Mouse (Mus musculus): ENCODE results near the gene Setd1a. TPM values are rescaled to one million over a fixed set of nuclear protein-coding genes. Genes with fewer than 3 reads are reported as not detected.

Setd1a gene
- polyA plus RNA-seq, 1 experiment from 2014 or later = 6.9 TPM

- ATAC-seq (ENCODE audit: low FRiP score, low TSS enrichment) = no peak
Observed at GRCm38 (mm10) chr7:127808821-127809220, 32.4 kb downstream of the Setd1a start.

GRCm38 (mm10) chr7:127809846-127810245, 33.4 kb downstream of the Setd1a start:
- Histone ChIP-seq H3K4me3 (ENCODE audit: low read depth, low read length) (no peak overlapping the region), H3K4me1 (replicated peaks; ENCODE audit: control insufficient read depth, insufficient read depth) (no peaks in the 10 kb centered on the region), H3K4me2 (replicated peaks; ENCODE audit: low read depth) (no peak overlapping the region), H3K9ac (ENCODE audit: low read length) (no peak overlapping the region), H3K36me3 (ENCODE audit: control insufficient read depth, insufficient read depth, low read length) (no peaks in the 10 kb centered on the region), H3K9me3 (ENCODE audit: control insufficient read depth, low read length) (no peaks in the 10 kb centered on the region), H3K27ac (replicated peaks) (no peak overlapping the region), H3K27me3 (ENCODE audit: control insufficient read depth, insufficient read depth, low read length) (no peaks in the 10 kb centered on the region)
- WGBS = 93% methylated on average over 1 of the region's 1 CpGs
- ATAC-seq (ENCODE audit: low FRiP score, low TSS enrichment) (no peak), DNase-seq (ENCODE audit: low spot score) (no peak)
- TF ChIP-seq CTCF (IDR thresholded peaks at IDR 0.05; ENCODE audit: low read depth) (no peak), EP300 (optimal IDR thresholded peaks at IDR 0.05) (no peak)

More at GRCm38 (mm10) chr7:127808821-127809220, 32.4 kb downstream of the Setd1a start:
- Histone ChIP-seq H3K27me3 (ENCODE audit: control insufficient read depth, insufficient read depth, low read length) (no peaks in the 10 kb centered on the region), H3K4me2 (replicated peaks; ENCODE audit: low read depth) (no peak overlapping the region), H3K36me3 (ENCODE audit: control insufficient read depth, insufficient read depth, low read length) (no peaks in the 10 kb centered on the region), H3K9me3 (ENCODE audit: control insufficient read depth, low read length) (no peaks in the 10 kb centered on the region), H3K9ac (ENCODE audit: low read length) (no peak overlapping the region), H3K27ac (replicated peaks) (no peak overlapping the region), H3K4me3 (ENCODE audit: low read depth, low read length) (no peak overlapping the region), H3K4me1 (replicated peaks; ENCODE audit: control insufficient read depth, insufficient read depth) (no peaks in the 10 kb centered on the region)
- 67% methylated on average over 5 of the region's 5 CpGs for WGBS
- TF ChIP-seq CTCF (IDR thresholded peaks at IDR 0.05; ENCODE audit: low read depth) (no peak), EP300 (optimal IDR thresholded peaks at IDR 0.05) (no peak)
- no peak for DNase-seq (ENCODE audit: low spot score)

- Histone ChIP-seq H3K9me3 (ENCODE audit: control insufficient read depth, low read length) (no peaks in the 10 kb centered on the region), H3K4me3 (ENCODE audit: low read depth, low read length) (no peak overlapping the region), H3K27me3 (ENCODE audit: control insufficient read depth, insufficient read depth, low read length) (no peaks in the 10 kb centered on the region), H3K36me3 (ENCODE audit: control insufficient read depth, insufficient read depth, low read length) (no peaks in the 10 kb centered on the region), H3K4me1 (replicated peaks; ENCODE audit: control insufficient read depth, insufficient read depth) (no peaks in the 10 kb centered on the region), H3K4me2 (replicated peaks; ENCODE audit: low read depth) (no peak overlapping the region), H3K9ac (ENCODE audit: low read length) (no peak overlapping the region), H3K27ac (replicated peaks) (no peak overlapping the region)
- ATAC-seq (ENCODE audit: low FRiP score, low TSS enrichment) (no peak), DNase-seq (ENCODE audit: low spot score) (no peak)
- 80% methylated on average over 10 of the region's 10 CpGs for WGBS
- TF ChIP-seq EP300 (optimal IDR thresholded peaks at IDR 0.05) (no peak), CTCF (IDR thresholded peaks at IDR 0.05; ENCODE audit: low read depth) (no peak)
Observed at GRCm38 (mm10) chr7:127810650-127811049, 34.2 kb downstream of the Setd1a start.

GRCm38 (mm10) chr7:127811240-127811639, 34.8 kb downstream of the Setd1a start:
- no peak overlapping the region for H3K9ac ChIP-seq (ENCODE audit: low read length)
- H3K27ac ChIP-seq (replicated peaks) = no peak overlapping the region
- ATAC-seq (ENCODE audit: low FRiP score, low TSS enrichment) = no peak
- H3K4me2 ChIP-seq (replicated peaks; ENCODE audit: low read depth) = no peak overlapping the region
- DNase-seq (ENCODE audit: low spot score) = no peak
- no peaks in the 10 kb centered on the region for H3K36me3 ChIP-seq (ENCODE audit: control insufficient read depth, insufficient read depth, low read length)
- no peaks in the 10 kb centered on the region for H3K4me1 ChIP-seq (replicated peaks; ENCODE audit: control insufficient read depth, insufficient read depth)
- H3K27me3 ChIP-seq (ENCODE audit: control insufficient read depth, insufficient read depth, low read length) = no peaks in the 10 kb centered on the region
- TF ChIP-seq EP300 (optimal IDR thresholded peaks at IDR 0.05) (no peak), CTCF (IDR thresholded peaks at IDR 0.05; ENCODE audit: low read depth) (no peak)
- no peaks in the 10 kb centered on the region for H3K9me3 ChIP-seq (ENCODE audit: control insufficient read depth, low read length)
- H3K4me3 ChIP-seq (ENCODE audit: low read depth, low read length) = no peak overlapping the region
- 64% methylated on average over 4 of the region's 4 CpGs for WGBS

GRCm38 (mm10) chr7:127812292-127812691, 35.8 kb downstream of the Setd1a start:
- Histone ChIP-seq H3K4me2 (replicated peaks; ENCODE audit: low read depth) (no peak overlapping the region), H3K4me1 (replicated peaks; ENCODE audit: control insufficient read depth, insufficient read depth) (no peaks in the 10 kb centered on the region), H3K27ac (replicated peaks) (no peak overlapping the region), H3K36me3 (ENCODE audit: control insufficient read depth, insufficient read depth, low read length) (no peaks in the 10 kb centered on the region), H3K4me3 (ENCODE audit: low read depth, low read length) (no peak overlapping the region), H3K9ac (ENCODE audit: low read length) (no peak overlapping the region), H3K27me3 (ENCODE audit: control insufficient read depth, insufficient read depth, low read length) (no peaks in the 10 kb centered on the region), H3K9me3 (ENCODE audit: control insufficient read depth, low read length) (no peaks in the 10 kb centered on the region)
- TF ChIP-seq EP300 (optimal IDR thresholded peaks at IDR 0.05) (no peak), CTCF (IDR thresholded peaks at IDR 0.05; ENCODE audit: low read depth) (no peak)
- ATAC-seq (ENCODE audit: low FRiP score, low TSS enrichment) = no peak
- no peak for DNase-seq (ENCODE audit: low spot score)
- WGBS = 81% methylated on average over 3 of the region's 3 CpGs

GRCm38 (mm10) chr7:127813821-127814220, 37.4 kb downstream of the Setd1a start:
- no peaks in the 10 kb centered on the region for H3K9me3 ChIP-seq (ENCODE audit: control insufficient read depth, low read length)
- 65% methylated on average over 4 of the region's 4 CpGs for WGBS
- ATAC-seq (ENCODE audit: low FRiP score, low TSS enrichment) (no peak), DNase-seq (ENCODE audit: low spot score) (no peak)
- no peak overlapping the region for H3K4me3 ChIP-seq (ENCODE audit: low read depth, low read length)
- H3K4me1 ChIP-seq (replicated peaks; ENCODE audit: control insufficient read depth, insufficient read depth) = no peaks in the 10 kb centered on the region
- TF ChIP-seq EP300 (optimal IDR thresholded peaks at IDR 0.05) = no peak
- no peak for TF ChIP-seq CTCF (IDR thresholded peaks at IDR 0.05; ENCODE audit: low read depth)
- H3K36me3 ChIP-seq (ENCODE audit: control insufficient read depth, insufficient read depth, low read length) = no peaks in the 10 kb centered on the region
- no peak overlapping the region for H3K27ac ChIP-seq (replicated peaks)
- no peak overlapping the region for H3K4me2 ChIP-seq (replicated peaks; ENCODE audit: low read depth)
- H3K27me3 ChIP-seq (ENCODE audit: control insufficient read depth, insufficient read depth, low read length) = no peaks in the 10 kb centered on the region
- H3K9ac ChIP-seq (ENCODE audit: low read length) = no peak overlapping the region
